Mouse (Mus musculus): ENCODE measurements around the gene Lmo1. TPM values are rescaled to one million over a fixed set of nuclear protein-coding genes. Genes with fewer than 3 reads are reported as not detected.
"Not testable (repeated sequence)": the region's sequence is repeated elsewhere in the genome, so short reads cannot be mapped to it uniquely, and the experiment has no call there.

Lmo1 gene
- polyA plus RNA-seq, 2 experiments from 2014 or later: not detected

DNA sequence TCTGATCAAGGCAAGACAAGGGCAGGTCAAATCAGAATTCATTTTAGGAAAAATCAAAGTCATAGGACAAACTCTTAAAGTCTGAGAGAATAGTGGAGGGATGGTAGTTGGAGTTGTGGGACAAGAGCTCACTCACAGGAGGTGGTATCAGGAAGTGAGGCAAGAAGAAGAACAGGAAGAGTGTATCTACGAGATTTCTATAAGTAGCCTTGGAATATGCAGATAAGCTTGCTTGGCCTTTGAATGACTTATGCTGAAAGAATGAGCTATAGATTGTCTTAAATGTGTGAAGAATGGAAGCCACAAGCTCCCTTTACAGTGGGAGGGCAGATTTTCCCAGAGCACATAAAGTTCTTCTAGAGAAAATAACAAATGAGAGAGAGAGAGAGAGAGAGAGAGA lies 70.1 kb downstream of the Lmo1 start:
- ATAC-seq: no peak

GRCm38 (mm10) chr7:109101167-109101566 lies 73.8 kb downstream of the Lmo1 start:
- no peak for ATAC-seq

DNA sequence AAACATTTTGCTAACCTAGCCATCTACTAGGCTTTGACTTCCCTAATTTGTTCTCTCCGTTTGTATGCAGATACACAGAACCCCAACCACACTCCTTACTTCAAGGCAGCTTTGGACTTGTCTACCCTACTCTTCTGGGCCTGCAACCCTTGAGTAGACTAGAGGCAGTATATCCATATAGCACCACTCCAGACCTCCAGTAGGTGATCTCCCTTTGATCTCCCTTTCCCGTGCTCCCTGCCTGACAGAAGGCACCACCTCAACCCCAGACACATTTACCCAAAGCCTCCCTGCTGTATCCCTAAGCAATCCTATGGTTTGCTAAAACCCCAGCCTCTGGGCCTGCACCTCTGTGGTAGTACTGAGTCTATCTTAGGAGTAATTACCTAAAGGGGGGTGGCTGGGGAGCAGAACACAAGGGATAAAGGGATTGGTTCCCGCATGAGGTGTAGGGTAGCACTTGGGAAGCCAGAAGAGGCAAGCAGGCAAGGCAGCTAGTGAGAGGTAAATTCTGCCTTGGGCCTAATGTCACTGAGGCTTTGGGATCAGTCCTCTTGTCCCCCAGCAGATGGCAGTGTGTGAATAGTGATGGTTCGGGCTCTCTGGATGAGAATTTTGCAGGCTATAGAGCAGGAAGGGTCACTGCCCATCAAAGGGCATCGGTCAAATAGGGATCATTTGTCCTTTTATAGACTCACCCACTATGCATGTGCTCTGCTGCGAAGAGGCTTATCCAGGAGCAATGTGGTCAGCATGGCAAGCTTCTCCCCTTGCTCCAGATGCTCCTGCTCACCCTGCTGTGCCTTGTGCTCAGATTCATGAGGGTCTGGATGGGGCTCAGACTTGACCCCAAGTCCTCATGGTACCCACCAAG lies 76.6 kb downstream of the Lmo1 start:
- ATAC-seq: no peak

GRCm38 (mm10) chr7:109097203-109097602 lies 77.8 kb downstream of the Lmo1 start:
- ATAC-seq: no peak

GRCm38 (mm10) chr7:109096618-109097017 lies 78.4 kb downstream of the Lmo1 start:
- ATAC-seq: no peak

GRCm38 (mm10) chr7:109094294-109094693 lies 80.7 kb downstream of the Lmo1 start:
- ATAC-seq: no peak

- ATAC-seq: not testable (repeated sequence)
These were observed 83.7 kb downstream of the Lmo1 start for GRCm38 (mm10) chr7:109091316-109091715.

Other genes with a start within 250 kb of the Lmo1 start
- under 1 TPM; 0.07 to 0.19 TPM for gene Nlrp10, start 245.0 kb downstream of the Lmo1 start, polyA plus RNA-seq (2017; shearing (Covaris generic))
- gene Eif3f, start 240.8 kb downstream of the Lmo1 start, polyA plus RNA-seq (2017; shearing (Covaris generic)): 10 to 100 TPM; 34.6 to 48.4 TPM
- under 1 TPM; 0.24 to 0.29 TPM for gene Tub, start 224.9 kb downstream of the Lmo1 start, polyA plus RNA-seq (2017; shearing (Covaris generic))
- gene Ric3, start 91.9 kb downstream of the Lmo1 start, polyA plus RNA-seq (2017; shearing (Covaris generic)): under 1 TPM; 0.15 to 0.20 TPM